Mouse (Mus musculus) liver, embryonic 14.5 days (tissue): ENCODE measurements around the gene Mogat1.

Source experiments
- CTCF ChIP-seq: IDR thresholded peaks from 2 replicates; pipeline ENCODE4 v1.5.1; 2016; ENCODE audit warnings: antibody characterized with exemption, low read depth, control low read depth
- EP300 ChIP-seq: IDR thresholded peaks from 2 replicates; pipeline ENCODE4 v1.6.1; 2016; ENCODE audit warnings: antibody characterized with exemption, low read depth

DNA sequence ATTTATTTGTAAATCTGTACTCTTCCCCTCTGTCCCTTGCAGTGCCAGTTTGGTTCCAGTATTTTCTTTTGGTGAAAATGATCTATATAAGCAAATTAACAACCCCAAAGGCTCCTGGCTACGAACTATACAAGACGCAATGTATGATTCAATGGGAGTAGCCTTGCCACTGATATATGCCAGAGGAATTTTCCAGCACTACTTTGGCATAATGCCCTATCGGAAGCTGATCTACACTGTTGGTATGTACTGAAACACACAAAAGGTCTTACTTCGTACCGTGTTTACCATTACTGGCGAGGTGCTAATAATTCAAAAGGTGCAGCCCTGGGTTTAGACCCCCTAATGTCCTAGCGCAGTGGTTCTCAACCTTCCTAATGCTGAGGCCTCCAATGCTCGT, 18.2 kb downstream of the Mogat1 start:
- TF ChIP-seq CTCF (no peak), EP300 (no peak)
